Mouse (Mus musculus): ENCODE measurements around the gene Cntn1.

GRCm38 (mm10) chr15:92175739-92176138 lies 124.8 kb downstream of the Cntn1 start:
- TF ChIP-seq POLR2A (IDR thresholded peaks at IDR 0.05; ENCODE audit: low read depth, low read length) = no peak
- no peak for TF ChIP-seq CTCF (IDR thresholded peaks at IDR 0.05; ENCODE audit: borderline replicate concordance, insufficient read depth, low read length)

Measured in embryonic fibroblast, embryonic 13.5 days (primary cell).